Mouse (Mus musculus) MEL (cell line): ENCODE results near the gene Trim39.

ENCODE experiments used
- CHD2 ChIP-seq: IDR thresholded peaks from 2 replicates; pipeline ENCODE4 v1.6.1; 2011; ENCODE audit warnings: low read length, improper control_type of control experiment
- CTCF ChIP-seq, 3 experiments: IDR thresholded peaks in 2 of 3; conservative IDR thresholded peaks in 1 of 3; 2 replicates each; pipeline ENCODE4 v1.5.1; 2011 to 2012; ENCODE audit warnings: low read length in 3 of 3, low read depth in 2 of 3, mild to moderate bottlenecking in 2 of 3, improper control_type of control experiment in 1 of 3, inconsistent platforms in 1 of 3, mixed read lengths in 1 of 3, moderate library complexity in 1 of 3; ENCODE audit not compliant: control insufficient read depth in 1 of 3, insufficient read depth in 1 of 3, poor library complexity in 1 of 3, severe bottlenecking in 1 of 3
- EP300 ChIP-seq, 2 experiments: IDR thresholded peaks; 2 replicates each; pipeline ENCODE4 v1.6.1; 2011; ENCODE audit warnings: improper control_type of control experiment in 2 of 2, low read length in 2 of 2, low read depth in 1 of 2, mild to moderate bottlenecking in 1 of 2
- HCFC1 ChIP-seq: IDR thresholded peaks from 2 replicates; pipeline ENCODE4 v1.6.1; 2012; ENCODE audit warnings: low read depth, mild to moderate bottlenecking, inconsistent platforms, low read length, improper control_type of control experiment, moderate library complexity
- MAFK ChIP-seq: IDR thresholded peaks from 2 replicates; pipeline ENCODE4 v1.6.1; 2011; ENCODE audit warnings: low read depth, mild to moderate bottlenecking, low read length, improper control_type of control experiment, borderline replicate concordance
- MEF2A ChIP-seq: IDR thresholded peaks from 2 replicates; pipeline ENCODE4 v1.6.1; 2014; ENCODE audit warnings: low read depth, mild to moderate bottlenecking, inconsistent platforms, low read length, improper control_type of control experiment; ENCODE audit not compliant: poor library complexity, insufficient replicate concordance, severe bottlenecking; ENCODE audit errors: extremely low read depth
- NRF1 ChIP-seq: IDR thresholded peaks from 2 replicates; pipeline ENCODE4 v1.6.1; 2014; ENCODE audit warnings: low read depth, mild to moderate bottlenecking, inconsistent platforms, low read length, improper control_type of control experiment, moderate library complexity; ENCODE audit not compliant: poor library complexity, insufficient read depth, severe bottlenecking
- POLR2A ChIP-seq, 2 experiments: IDR thresholded peaks; 2 replicates each; pipeline ENCODE4 v1.6.1; 2011 to 2012; ENCODE audit warnings: low read length in 2 of 2, mild to moderate bottlenecking in 2 of 2, control low read depth in 1 of 2, improper control_type of control experiment in 1 of 2, low read depth in 1 of 2, moderate library complexity in 1 of 2; ENCODE audit not compliant: control insufficient read depth in 1 of 2, insufficient read depth in 1 of 2, poor library complexity in 1 of 2
- RCOR1 ChIP-seq: IDR thresholded peaks from 2 replicates; pipeline ENCODE4 v1.6.1; 2012; ENCODE audit warnings: low read depth, mild to moderate bottlenecking, inconsistent platforms, low read length, improper control_type of control experiment
- SIN3A ChIP-seq: IDR thresholded peaks from 2 replicates; pipeline ENCODE4 v1.6.1; 2012; ENCODE audit warnings: low read length, improper control_type of control experiment, inconsistent platforms
- SMC3 ChIP-seq: IDR thresholded peaks from 2 replicates; pipeline ENCODE4 v1.6.1; 2011; ENCODE audit warnings: low read depth, low read length, improper control_type of control experiment
- TAL1 ChIP-seq: IDR thresholded peaks from 2 replicates; pipeline ENCODE4 v1.6.1; 2012; ENCODE audit warnings: mild to moderate bottlenecking, inconsistent platforms, low read length, moderate library complexity, mixed read lengths
- USF2 ChIP-seq, 2 experiments: IDR thresholded peaks; 2 replicates each; pipeline ENCODE4 v1.6.1; 2011 to 2012; ENCODE audit warnings: improper control_type of control experiment in 2 of 2, low read length in 2 of 2, borderline replicate concordance in 1 of 2, inconsistent platforms in 1 of 2, low read depth in 1 of 2, mild to moderate bottlenecking in 1 of 2; ENCODE audit not compliant: insufficient read depth in 1 of 2
- ZMIZ1 ChIP-seq: IDR thresholded peaks from 2 replicates; pipeline ENCODE4 v1.6.1; 2012; ENCODE audit warnings: low read depth, mild to moderate bottlenecking, inconsistent platforms, low read length, improper control_type of control experiment, moderate library complexity

DNA sequence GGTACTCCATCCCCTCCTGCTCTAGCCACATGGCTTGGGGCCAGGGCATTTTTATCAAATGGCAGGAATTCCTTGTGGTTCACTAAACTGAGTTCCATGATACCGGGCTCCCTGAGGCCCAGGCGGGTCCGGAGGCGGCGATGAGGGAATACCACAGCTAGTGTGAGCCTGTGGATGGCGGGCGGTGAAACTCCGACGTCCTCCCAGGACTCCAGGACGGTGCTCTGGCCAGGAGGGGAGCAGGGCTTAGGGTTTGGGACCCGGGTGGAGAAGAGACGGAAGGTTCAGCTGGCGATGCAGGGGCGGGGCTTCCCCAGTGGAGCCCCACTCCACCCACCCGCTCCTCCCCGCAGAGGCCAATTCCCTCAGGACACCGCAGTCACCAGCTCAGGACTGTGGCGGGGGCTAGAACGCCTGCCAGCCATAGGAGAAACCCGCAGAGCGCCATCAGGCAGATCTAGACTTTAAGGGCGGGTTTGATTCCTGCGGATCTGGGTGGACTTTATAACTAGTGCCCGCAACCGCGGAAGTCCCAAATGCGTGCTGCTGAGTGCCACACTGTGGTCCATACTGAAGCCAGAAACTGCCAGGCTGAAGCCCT is 34.6 kb downstream of the Trim39 start:
- no peak for TF ChIP-seq TAL1
- no peak for TF ChIP-seq POLR2A (IDR thresholded peaks at IDR 0.05; ENCODE audit: control insufficient read depth in 1 of 2, insufficient read depth in 1 of 2, low read depth in 1 of 2, low read length in 2 of 2, poor library complexity in 1 of 2)
- TF ChIP-seq SIN3A, result no peak
- no peak for TF ChIP-seq MAFK
- TF ChIP-seq CHD2, result no peak
- TF ChIP-seq CTCF (IDR thresholded peaks at IDR 0.05 in 2 of 3, conservative IDR thresholded peaks at IDR 0.05 in 1 of 3; ENCODE audit: control insufficient read depth in 1 of 3, insufficient read depth in 1 of 3, low read depth in 2 of 3, low read length in 3 of 3, poor library complexity in 1 of 3, severe bottlenecking in 1 of 3), result no peak
- no peak for TF ChIP-seq USF2 (IDR thresholded peaks at IDR 0.05; ENCODE audit: borderline replicate concordance in 1 of 2, insufficient read depth in 1 of 2, low read depth in 1 of 2, low read length in 2 of 2)
- TF ChIP-seq RCOR1, result no peak
- no peak for TF ChIP-seq ZMIZ1
- no peak for TF ChIP-seq SMC3
- no peak for TF ChIP-seq HCFC1
- TF ChIP-seq MEF2A, result no peak
- no peak for TF ChIP-seq EP300 (IDR thresholded peaks at IDR 0.05; ENCODE audit: low read depth in 1 of 2, low read length in 2 of 2)
- no peak for TF ChIP-seq NRF1
